Mouse (Mus musculus) MEL (cell line): ENCODE data around the gene Scd4.

Experiments
- CTCF ChIP-seq, 3 experiments: IDR thresholded peaks in 2 of 3; conservative IDR thresholded peaks in 1 of 3; 2 replicates each; pipeline ENCODE4 v1.5.1; 2011 to 2012; ENCODE audit warnings: low read length in 3 of 3, low read depth in 2 of 3, mild to moderate bottlenecking in 2 of 3, improper control_type of control experiment in 1 of 3, inconsistent platforms in 1 of 3, mixed read lengths in 1 of 3, moderate library complexity in 1 of 3; ENCODE audit not compliant: control insufficient read depth in 1 of 3, insufficient read depth in 1 of 3, poor library complexity in 1 of 3, severe bottlenecking in 1 of 3
- EP300 ChIP-seq, 2 experiments: IDR thresholded peaks; 2 replicates each; pipeline ENCODE4 v1.6.1; 2011; ENCODE audit warnings: improper control_type of control experiment in 2 of 2, low read length in 2 of 2, low read depth in 1 of 2, mild to moderate bottlenecking in 1 of 2
- GATA1 ChIP-seq: IDR thresholded peaks from 2 replicates; pipeline ENCODE4 v1.6.1; 2011; ENCODE audit warnings: low read depth, low read length, improper control_type of control experiment
- MAX ChIP-seq: IDR thresholded peaks from 2 replicates; pipeline ENCODE4 v1.6.1; 2011; ENCODE audit warnings: low read length, improper control_type of control experiment
- NRF1 ChIP-seq: IDR thresholded peaks from 2 replicates; pipeline ENCODE4 v1.6.1; 2014; ENCODE audit warnings: low read depth, mild to moderate bottlenecking, inconsistent platforms, low read length, improper control_type of control experiment, moderate library complexity; ENCODE audit not compliant: poor library complexity, insufficient read depth, severe bottlenecking
- POLR2A ChIP-seq, 2 experiments: IDR thresholded peaks; 2 replicates each; pipeline ENCODE4 v1.6.1; 2011 to 2012; ENCODE audit warnings: low read length in 2 of 2, mild to moderate bottlenecking in 2 of 2, control low read depth in 1 of 2, improper control_type of control experiment in 1 of 2, low read depth in 1 of 2, moderate library complexity in 1 of 2; ENCODE audit not compliant: control insufficient read depth in 1 of 2, insufficient read depth in 1 of 2, poor library complexity in 1 of 2
- POLR2AphosphoS2 ChIP-seq: IDR thresholded peaks from 2 replicates; pipeline ENCODE4 v1.6.1; 2011; ENCODE audit warnings: low read length, improper control_type of control experiment
- POLR2AphosphoS5 ChIP-seq: IDR thresholded peaks from 2 replicates; pipeline ENCODE4 v1.6.1; 2012; ENCODE audit warnings: low read depth, borderline replicate concordance, mild to moderate bottlenecking, inconsistent platforms, low read length, moderate library complexity, mixed read lengths
- SIN3A ChIP-seq: IDR thresholded peaks from 2 replicates; pipeline ENCODE4 v1.6.1; 2012; ENCODE audit warnings: low read length, improper control_type of control experiment, inconsistent platforms
- SMC3 ChIP-seq: IDR thresholded peaks from 2 replicates; pipeline ENCODE4 v1.6.1; 2011; ENCODE audit warnings: low read depth, low read length, improper control_type of control experiment
- TAL1 ChIP-seq: IDR thresholded peaks from 2 replicates; pipeline ENCODE4 v1.6.1; 2012; ENCODE audit warnings: mild to moderate bottlenecking, inconsistent platforms, low read length, moderate library complexity, mixed read lengths
- TCF12 ChIP-seq: IDR thresholded peaks from 2 replicates; pipeline ENCODE4 v1.6.1; 2014; ENCODE audit warnings: low read depth, mild to moderate bottlenecking, inconsistent platforms, low read length, improper control_type of control experiment, moderate library complexity
- USF1 ChIP-seq: IDR thresholded peaks from 2 replicates; pipeline ENCODE4 v1.6.1; 2014; ENCODE audit warnings: low read depth, mild to moderate bottlenecking, inconsistent platforms, low read length, improper control_type of control experiment, moderate library complexity
- ZC3H11A ChIP-seq: IDR thresholded peaks from 2 replicates; pipeline ENCODE4 v1.6.1; 2012; ENCODE audit warnings: low read depth, mild to moderate bottlenecking, inconsistent platforms, low read length, improper control_type of control experiment

- TF ChIP-seq POLR2A (IDR thresholded peaks at IDR 0.05; ENCODE audit: control insufficient read depth in 1 of 2, insufficient read depth in 1 of 2, low read depth in 1 of 2, low read length in 2 of 2, poor library complexity in 1 of 2) (no peak), USF1 (no peak), CTCF (IDR thresholded peaks at IDR 0.05 in 2 of 3, conservative IDR thresholded peaks at IDR 0.05 in 1 of 3; ENCODE audit: control insufficient read depth in 1 of 3, insufficient read depth in 1 of 3, low read depth in 2 of 3, low read length in 3 of 3, poor library complexity in 1 of 3, severe bottlenecking in 1 of 3) (no peak), POLR2AphosphoS5 (no peak), ZC3H11A (no peak), SMC3 (no peak), NRF1 (no peak), MAX (no peak), GATA1 (no peak), POLR2AphosphoS2 (no peak), TCF12 (no peak), EP300 (IDR thresholded peaks at IDR 0.05; ENCODE audit: low read depth in 1 of 2, low read length in 2 of 2) (no peak), TAL1 (no peak), SIN3A (no peak)
Measured at GRCm38 (mm10) chr19:44351756-44352155, 18.9 kb downstream of the Scd4 start.
